Mouse (Mus musculus) right cerebral cortex, adult 2 months (tissue): Measurements from ENCODE around the gene Esyt1.

Experiments
- DNase-seq, 2 experiments: peaks; one replicate each; pipeline ENCODE4 v3.0.0; 2021 to 2022; ENCODE audit warnings: low spot score in 2 of 2

Gene Esyt1

GRCm38 (mm10) chr10:128487861-128488712, 37.6 kb downstream of the Esyt1 start:
- DNase-seq, result no peak

- no peak for DNase-seq
Measured at GRCm38 (mm10) chr10:128486370-128486769, 39.3 kb downstream of the Esyt1 start.

GRCm38 (mm10) chr10:128474366-128474765, 51.3 kb downstream of the Esyt1 start:
- no peak for DNase-seq

- DNase-seq, result no peak
Measured at GRCm38 (mm10) chr10:128460270-128460630, 65.4 kb downstream of the Esyt1 start.
